Mouse (Mus musculus): ENCODE results near the gene Atp10b. TPM values are rescaled to one million over a fixed set of nuclear protein-coding genes. Genes with fewer than 3 reads are reported as not detected.
"Not testable (repeated sequence)": the region's sequence is repeated elsewhere in the genome, so short reads cannot be mapped to it uniquely, and the experiment has no call there.

Atp10b gene
- polyA plus RNA-seq (2012; rRNA removed) (0.01 TPM in 1 of 2 replicates, not detected in the other), polyA plus RNA-seq (2014; fragmentation: Nextera tagmentation; extraction: Ambion mirVana) (not detected in 2 replicates)

DNA sequence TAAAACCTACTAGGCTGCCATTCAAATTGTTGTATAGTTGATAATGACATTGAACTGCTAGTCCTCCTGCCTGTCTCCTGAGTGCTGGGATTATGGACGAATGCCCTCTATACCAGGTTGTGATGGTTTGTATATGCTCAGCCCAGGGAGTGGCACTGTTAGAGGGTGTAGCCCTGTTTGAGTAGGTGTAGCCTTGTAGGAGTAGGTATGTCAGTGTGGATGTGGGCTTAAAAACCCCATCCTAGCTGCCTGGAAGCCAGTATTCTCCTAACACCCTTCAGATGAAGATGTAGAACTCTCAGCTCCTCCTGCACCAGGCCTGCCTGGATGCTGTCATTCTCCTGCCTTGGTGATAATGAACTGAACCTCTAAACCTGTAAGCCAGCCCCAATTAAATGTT is at the start of gene Atp10b:
Gene Atp10b, plus strand, starts transcription at position 301 of the 400 bp plus-strand sequence.
- Histone ChIP-seq H3K36me3 (replicated peaks; ENCODE audit: control insufficient read depth, insufficient read depth, low read depth) (no peaks in the 10 kb centered on the region), H3K9me3 (ENCODE audit: control insufficient read depth, low read length) (no peaks in the 10 kb centered on the region), H3K4me1 (replicated peaks; ENCODE audit: control insufficient read depth in 2 of 2, insufficient read depth in 2 of 2, low read length in 1 of 2) (no peaks in the 10 kb centered on the region), H3K4me2 (ENCODE audit: low read depth) (no peak within 1 kb of the TSS), H3K9ac (replicated peaks) (no peak within 1 kb of the TSS), H3K27me3 (ENCODE audit: control insufficient read depth, insufficient read depth, low read length) (no peaks in the 10 kb centered on the region), H3K27ac (no peak within 1 kb of the TSS), H3K4me3 (ENCODE audit: insufficient read depth in 1 of 2, low read depth in 2 of 2, low read length in 2 of 2) (no peak within 1 kb of the TSS)
- no peak for TF ChIP-seq CTCF (IDR thresholded peaks at IDR 0.05; ENCODE audit: low read depth)
- TF ChIP-seq EP300 (IDR thresholded peaks at IDR 0.05; ENCODE audit: low read depth): no peak
- ATAC-seq (ENCODE audit: insufficient read depth) (no peak), DNase-seq (ENCODE audit: low read depth in 3 of 3, low spot score in 3 of 3) (no peak)
- 31% methylated on average over 1 of the region's 1 CpGs for WGBS (ENCODE audit: insufficient replicate concordance)

DNA sequence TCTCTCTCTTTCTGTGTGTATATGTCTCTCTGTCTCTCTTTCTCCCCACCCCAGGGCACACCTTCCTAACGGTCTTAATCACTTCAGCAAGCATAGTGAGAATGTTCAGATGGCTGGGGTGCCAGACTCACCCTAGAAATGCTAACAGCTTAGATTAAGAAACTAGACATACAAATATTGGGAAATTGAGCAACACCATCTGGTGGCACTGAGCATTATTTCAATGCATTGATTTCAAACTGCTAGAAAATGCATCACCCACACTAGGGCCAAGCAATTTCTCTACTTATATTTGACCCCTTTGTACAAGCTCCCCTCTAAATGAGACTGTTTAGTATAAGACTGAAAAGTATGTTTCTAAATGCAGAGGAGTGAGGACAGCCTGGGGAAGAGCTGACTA is 48.3 kb upstream of the Atp10b start:
- Histone ChIP-seq H3K4me2 (ENCODE audit: low read depth) (no peak overlapping the region), H3K9ac (replicated peaks) (no peak overlapping the region), H3K27me3 (ENCODE audit: control insufficient read depth, insufficient read depth, low read length) (no peaks in the 10 kb centered on the region), H3K36me3 (replicated peaks; ENCODE audit: control insufficient read depth, insufficient read depth, low read depth) (no peaks in the 10 kb centered on the region), H3K4me1 (replicated peaks; ENCODE audit: control insufficient read depth in 2 of 2, insufficient read depth in 2 of 2, low read length in 1 of 2) (no peaks in the 10 kb centered on the region), H3K27ac (no peak overlapping the region), H3K9me3 (ENCODE audit: control insufficient read depth, low read length) (no peaks in the 10 kb centered on the region), H3K4me3 (ENCODE audit: insufficient read depth in 1 of 2, low read depth in 2 of 2, low read length in 2 of 2) (no peak overlapping the region)
- TF ChIP-seq EP300 (IDR thresholded peaks at IDR 0.05; ENCODE audit: low read depth): no peak
- no peak for TF ChIP-seq CTCF (IDR thresholded peaks at IDR 0.05; ENCODE audit: low read depth)
- WGBS (ENCODE audit: insufficient replicate concordance): 34% methylated on average over 1 of the region's 1 CpGs
- ATAC-seq (ENCODE audit: insufficient read depth) (no peak), DNase-seq (ENCODE audit: low read depth in 3 of 3, low spot score in 3 of 3) (no peak)

DNA sequence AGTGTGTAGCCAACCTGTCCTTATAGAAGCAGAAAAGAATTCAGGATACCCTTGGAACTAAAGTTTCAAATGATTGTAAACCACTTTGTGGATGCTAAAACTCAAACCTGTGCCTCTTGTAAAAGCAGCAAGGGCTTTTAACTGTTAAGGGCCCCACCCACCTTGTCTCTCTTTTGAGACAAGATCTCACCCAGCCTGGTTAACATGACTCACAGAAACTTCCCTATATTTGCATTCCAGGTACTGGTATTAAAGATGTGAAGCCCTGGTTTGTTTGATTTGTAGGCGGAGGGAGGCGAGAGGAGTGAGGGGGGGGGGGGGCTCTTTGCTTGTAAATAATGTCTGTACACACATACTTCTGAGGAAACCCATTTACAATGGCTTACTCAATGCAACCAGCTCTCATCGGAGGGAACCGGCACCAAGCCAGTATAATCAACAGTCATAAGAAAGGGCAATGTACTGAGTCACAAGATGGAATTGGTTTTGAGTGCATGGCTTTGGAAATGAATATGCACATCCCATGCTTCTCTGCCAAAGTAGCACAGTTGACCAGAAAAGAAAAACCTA is 23.7 kb upstream of the Atp10b start:
- H3K4me2 ChIP-seq (ENCODE audit: low read depth): no peak overlapping the region
- H3K36me3 ChIP-seq (replicated peaks; ENCODE audit: control insufficient read depth, insufficient read depth, low read depth): no peaks in the 10 kb centered on the region
- H3K27ac ChIP-seq: no peak overlapping the region
- no peaks in the 10 kb centered on the region for H3K27me3 ChIP-seq (ENCODE audit: control insufficient read depth, insufficient read depth, low read length)
- no peak overlapping the region for H3K9ac ChIP-seq (replicated peaks)
- WGBS (ENCODE audit: insufficient replicate concordance): 64% methylated on average over 4 of the region's 4 CpGs
- H3K4me1 ChIP-seq (replicated peaks; ENCODE audit: control insufficient read depth in 2 of 2, insufficient read depth in 2 of 2, low read length in 1 of 2): no peaks in the 10 kb centered on the region
- ATAC-seq (ENCODE audit: insufficient read depth) (no peak), DNase-seq (ENCODE audit: low read depth in 3 of 3, low spot score in 3 of 3) (no peak)
- H3K9me3 ChIP-seq (ENCODE audit: control insufficient read depth, low read length): no peaks in the 10 kb centered on the region
- no peak for TF ChIP-seq EP300 (IDR thresholded peaks at IDR 0.05; ENCODE audit: low read depth)
- no peak for TF ChIP-seq CTCF (IDR thresholded peaks at IDR 0.05; ENCODE audit: low read depth)
- no peak overlapping the region for H3K4me3 ChIP-seq (ENCODE audit: insufficient read depth in 1 of 2, low read depth in 2 of 2, low read length in 2 of 2)

- H3K4me2 ChIP-seq (ENCODE audit: low read depth); H3K4me1 ChIP-seq (replicated peaks; ENCODE audit: control insufficient read depth in 2 of 2, insufficient read depth in 2 of 2, low read length in 1 of 2); DNase-seq (ENCODE audit: low read depth in 3 of 3, low spot score in 3 of 3); H3K9me3 ChIP-seq (ENCODE audit: control insufficient read depth, low read length); H3K27me3 ChIP-seq (ENCODE audit: control insufficient read depth, insufficient read depth, low read length); H3K27ac ChIP-seq; H3K4me3 ChIP-seq (ENCODE audit: insufficient read depth in 1 of 2, low read depth in 2 of 2, low read length in 2 of 2); H3K36me3 ChIP-seq (replicated peaks; ENCODE audit: control insufficient read depth, insufficient read depth, low read depth); ATAC-seq (ENCODE audit: insufficient read depth); H3K9ac ChIP-seq (replicated peaks): not testable (repeated sequence)
- WGBS (ENCODE audit: insufficient replicate concordance): 51% methylated on average over 11 of the region's 12 CpGs
Observed at GRCm38 (mm10) chr11:43126573-43126972, 23.1 kb upstream of the Atp10b start.

GRCm38 (mm10) chr11:43141296-43141695 is 8.4 kb upstream of the Atp10b start:
- H3K27ac ChIP-seq: no peak overlapping the region
- 67% methylated on average over 1 of the region's 1 CpGs for WGBS (ENCODE audit: insufficient replicate concordance)
- no peak for DNase-seq (ENCODE audit: low read depth in 3 of 3, low spot score in 3 of 3)
- no peaks in the 10 kb centered on the region for H3K27me3 ChIP-seq (ENCODE audit: control insufficient read depth, insufficient read depth, low read length)
- no peak overlapping the region for H3K4me2 ChIP-seq (ENCODE audit: low read depth)
- H3K4me1 ChIP-seq (replicated peaks; ENCODE audit: control insufficient read depth in 2 of 2, insufficient read depth in 2 of 2, low read length in 1 of 2): no peaks in the 10 kb centered on the region
- H3K4me3 ChIP-seq (ENCODE audit: insufficient read depth in 1 of 2, low read depth in 2 of 2, low read length in 2 of 2): no peak overlapping the region
- no peaks in the 10 kb centered on the region for H3K9me3 ChIP-seq (ENCODE audit: control insufficient read depth, low read length)
- ATAC-seq (ENCODE audit: insufficient read depth): no peak
- no peak overlapping the region for H3K9ac ChIP-seq (replicated peaks)
- no peaks in the 10 kb centered on the region for H3K36me3 ChIP-seq (replicated peaks; ENCODE audit: control insufficient read depth, insufficient read depth, low read depth)
- TF ChIP-seq CTCF (IDR thresholded peaks at IDR 0.05; ENCODE audit: low read depth): no peak
- no peak for TF ChIP-seq EP300 (IDR thresholded peaks at IDR 0.05; ENCODE audit: low read depth)

All from liver, embryonic 14.5 days (tissue).